Mouse (Mus musculus): ENCODE measurements around the gene Sacm1l.

The Sacm1l gene

GRCm38 (mm10) chr9:123529392-123530157 is at the start of gene Sacm1l:
Gene Sacm1l, plus strand, starts transcription at chr9:123529759.
- DNase-seq (ENCODE audit: low read depth) = peak; percentile 100

DNA sequence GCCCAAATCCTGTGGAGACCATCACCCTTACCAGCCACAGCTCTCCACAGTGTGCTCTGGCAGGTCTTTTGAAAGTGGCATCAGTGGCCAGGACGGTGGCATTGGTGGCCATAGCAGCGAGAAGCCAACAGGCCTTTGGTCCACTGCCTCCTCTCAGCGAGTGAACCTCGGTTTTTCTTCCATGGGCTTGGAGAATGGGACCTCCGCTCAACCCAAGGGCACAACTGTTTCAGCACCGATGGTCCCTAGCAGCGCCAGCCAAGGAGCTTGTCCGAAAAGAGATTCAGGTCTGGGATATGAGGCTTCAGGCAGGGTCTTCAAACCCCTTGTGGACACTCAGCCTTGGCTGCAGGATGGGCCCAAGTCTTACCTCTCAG is 49.7 kb upstream of the Sacm1l start:
- DNase-seq (ENCODE audit: low read depth) = no peak

GRCm38 (mm10) chr9:123480253-123480921 is 49.2 kb upstream of the Sacm1l start:
- peak; percentile 22 for DNase-seq (ENCODE audit: low read depth)

DNA sequence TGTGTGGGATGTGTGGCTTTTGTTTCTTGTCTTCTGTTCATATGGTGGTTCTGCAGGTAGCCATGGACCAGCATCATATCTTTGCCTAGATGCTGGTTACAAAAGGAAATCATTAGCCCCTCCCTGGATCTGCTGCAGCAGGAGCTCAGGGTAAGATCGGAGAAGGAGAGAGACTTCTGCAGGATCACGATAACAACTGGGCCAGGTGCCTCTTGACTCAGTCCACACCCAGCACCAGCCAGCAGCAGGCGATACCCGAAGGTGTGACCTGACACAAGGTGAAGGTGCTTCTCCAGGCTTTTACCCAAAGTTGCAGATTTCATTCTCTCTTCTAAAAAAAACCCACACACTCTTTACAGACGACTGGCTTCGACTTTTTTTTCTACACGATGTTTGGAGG is 48.4 kb upstream of the Sacm1l start:
- DNase-seq (ENCODE audit: low read depth) = no peak

DNA sequence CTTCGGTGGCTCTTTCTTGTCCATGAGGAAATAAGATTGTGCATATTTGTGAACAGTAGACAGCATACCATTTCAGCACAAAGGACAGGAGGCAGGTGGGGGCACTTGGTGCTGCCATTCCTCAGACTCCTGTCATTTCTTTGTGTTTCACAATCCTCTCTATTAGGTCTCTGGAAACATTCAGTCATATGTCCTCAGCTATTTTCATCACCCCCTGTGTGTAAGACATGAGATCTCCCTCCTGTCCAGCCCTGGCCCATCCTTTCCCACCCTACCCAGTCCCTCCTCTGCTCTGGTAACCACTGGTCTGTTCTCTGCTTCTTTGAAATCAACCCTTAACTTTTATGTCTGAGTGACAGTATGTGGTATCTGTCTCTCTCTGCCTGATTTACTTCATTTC is 46.0 kb upstream of the Sacm1l start:
- DNase-seq (ENCODE audit: low read depth) = no peak

- DNase-seq (ENCODE audit: low read depth) = no peak
Measured at GRCm38 (mm10) chr9:123484830-123485229, 44.7 kb upstream of the Sacm1l start.

GRCm38 (mm10) chr9:123485561-123485960 is 44.0 kb upstream of the Sacm1l start:
- no peak for DNase-seq (ENCODE audit: low read depth)

- DNase-seq (ENCODE audit: low read depth) = no peak
Measured at GRCm38 (mm10) chr9:123486635-123487034, 42.9 kb upstream of the Sacm1l start.

GRCm38 (mm10) chr9:123489073-123489472 is 40.5 kb upstream of the Sacm1l start:
- no peak for DNase-seq (ENCODE audit: low read depth)

- DNase-seq (ENCODE audit: low read depth) = no peak
Measured at GRCm38 (mm10) chr9:123489727-123490343, 39.7 kb upstream of the Sacm1l start.

DNA sequence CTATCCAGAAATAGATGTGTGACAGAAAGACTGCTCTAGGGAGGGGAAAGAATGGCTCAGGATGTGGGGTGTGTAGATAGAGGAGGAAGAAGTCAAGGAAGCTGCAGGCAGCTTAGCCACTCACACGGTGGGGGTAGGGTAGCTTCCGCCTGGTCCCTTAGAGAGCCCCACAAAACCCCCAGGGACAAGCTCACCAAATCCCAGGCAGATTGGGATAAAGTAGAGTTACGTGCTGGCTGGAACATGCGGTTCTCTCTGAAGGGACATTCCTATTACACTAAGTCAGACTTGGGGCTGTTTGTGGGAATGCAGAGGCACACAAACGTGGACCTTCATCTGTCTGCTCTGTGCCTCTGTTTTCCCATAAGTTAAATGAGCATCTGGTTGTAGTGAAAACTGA is 38.6 kb upstream of the Sacm1l start:
- DNase-seq (ENCODE audit: low read depth) = no peak

- DNase-seq (ENCODE audit: low read depth) = no peak
Measured at GRCm38 (mm10) chr9:123491917-123492585, 37.5 kb upstream of the Sacm1l start.

GRCm38 (mm10) chr9:123496665-123497064 is 32.9 kb upstream of the Sacm1l start:
- DNase-seq (ENCODE audit: low read depth) = no peak

DNA sequence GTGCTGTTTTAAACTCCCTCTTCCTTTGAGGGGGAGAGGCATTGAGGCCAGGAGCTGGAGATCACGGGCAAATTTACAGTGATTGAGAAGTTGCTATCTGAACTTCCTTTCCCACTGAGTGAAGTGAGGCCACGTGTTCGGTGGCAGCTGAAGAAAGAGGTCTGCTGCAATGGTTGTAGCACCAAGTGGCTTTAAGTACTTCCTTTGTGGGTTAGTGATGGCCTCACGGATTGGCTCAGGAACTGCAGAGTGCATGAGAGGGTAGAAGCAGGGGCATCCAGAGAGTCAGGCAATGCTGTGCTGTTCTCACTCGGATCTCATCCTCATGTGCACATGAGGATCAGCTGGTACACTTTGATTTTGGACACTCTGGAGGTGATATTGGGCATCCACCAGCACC is 31.7 kb upstream of the Sacm1l start:
- DNase-seq (ENCODE audit: low read depth) = peak; percentile 86

GRCm38 (mm10) chr9:123500480-123500879 is 29.1 kb upstream of the Sacm1l start:
- DNase-seq (ENCODE audit: low read depth) = no peak

DNA sequence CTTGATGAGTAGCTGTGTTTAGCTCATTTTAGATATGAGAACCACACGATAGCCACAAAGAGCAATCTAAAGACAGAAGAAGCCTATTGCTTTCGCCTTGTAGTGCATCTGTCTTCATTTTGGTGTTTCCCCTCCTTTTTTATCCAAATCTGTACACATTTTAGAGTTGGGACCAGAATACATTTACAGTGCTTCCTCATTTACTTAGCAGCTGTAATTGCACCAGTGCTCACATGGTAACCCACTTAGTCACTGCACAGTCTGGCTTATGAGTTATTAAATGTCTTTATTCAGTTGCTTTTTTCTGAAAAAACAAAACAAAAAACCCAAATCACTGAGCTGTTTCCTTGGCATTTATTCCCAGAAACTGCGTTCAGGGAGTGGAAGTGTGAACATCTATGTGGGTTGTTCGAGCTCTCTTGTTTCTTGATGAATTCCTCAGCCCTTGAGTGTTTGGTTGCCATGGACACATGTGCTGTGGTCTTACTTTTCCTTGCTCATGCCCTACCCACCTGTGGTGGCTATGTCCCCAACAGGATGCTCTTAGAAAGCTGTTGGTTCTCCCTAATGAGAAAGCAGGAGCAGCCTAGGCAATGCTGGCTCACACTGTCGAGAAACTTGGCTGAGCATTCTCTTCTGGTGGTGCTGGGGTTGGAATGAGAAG is 26.3 kb upstream of the Sacm1l start:
- no peak for DNase-seq (ENCODE audit: low read depth)

DNA sequence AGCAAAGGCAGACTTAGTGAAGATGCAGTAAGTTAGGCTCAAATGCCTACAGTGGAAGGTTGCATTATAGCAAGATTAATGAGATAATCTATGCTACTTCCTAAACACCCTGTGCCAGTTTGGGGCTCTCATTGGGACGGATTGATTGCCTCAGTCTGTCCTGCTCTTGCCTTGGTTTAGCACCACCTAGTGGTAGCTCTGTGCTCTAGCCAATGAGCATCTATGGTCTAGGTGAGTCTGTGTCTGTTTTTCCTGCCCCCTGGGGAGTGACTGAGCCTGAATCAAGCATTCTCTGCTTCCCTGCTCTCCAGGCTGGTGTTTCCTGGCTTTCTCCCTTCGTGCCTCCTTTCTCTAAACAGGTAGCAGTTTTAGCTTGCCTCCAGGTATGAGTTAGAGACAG is 25.2 kb upstream of the Sacm1l start:
- peak; percentile 77 for DNase-seq (ENCODE audit: low read depth)

DNA sequence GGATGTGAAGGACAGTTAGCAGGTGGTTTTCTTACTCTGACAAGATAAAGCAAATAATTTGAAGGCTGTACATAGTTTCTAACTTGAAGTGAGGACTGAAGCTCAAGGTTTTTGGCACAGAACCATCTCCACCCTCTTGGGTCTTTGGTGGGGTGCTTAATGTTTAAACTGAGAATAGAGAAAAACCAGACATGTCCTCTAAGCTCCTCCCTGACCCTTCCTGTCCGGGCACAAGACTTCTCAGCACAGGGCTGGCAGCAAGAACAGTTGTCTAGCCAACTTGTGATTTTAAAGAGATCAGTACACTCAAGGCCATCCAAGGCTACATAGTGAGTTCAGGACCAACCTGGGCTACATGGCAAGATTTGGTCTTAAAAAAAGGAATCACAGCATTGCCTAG is 24.0 kb upstream of the Sacm1l start:
- DNase-seq (ENCODE audit: low read depth) = no peak

GRCm38 (mm10) chr9:123506270-123507146 is 23.1 kb upstream of the Sacm1l start:
- no peak for DNase-seq (ENCODE audit: low read depth)

DNA sequence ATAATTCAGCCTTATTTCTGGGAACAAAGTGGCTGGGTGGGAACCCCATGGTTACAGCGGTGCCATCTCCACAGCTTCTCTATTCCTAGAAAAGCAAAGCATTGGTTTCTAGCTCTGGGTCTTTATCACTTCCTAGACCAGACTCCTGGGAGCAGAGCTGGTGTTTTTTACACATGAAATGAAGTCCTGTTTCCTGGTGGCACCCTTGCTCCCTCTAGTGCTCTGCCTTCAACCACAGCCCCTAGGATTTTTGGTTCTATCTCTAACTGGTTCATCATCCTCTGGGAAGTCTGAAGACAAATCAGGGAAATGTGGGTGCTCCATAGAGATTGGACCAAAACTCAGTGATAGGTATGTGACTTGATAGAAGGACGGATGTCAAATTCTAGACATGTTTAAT is 22.2 kb upstream of the Sacm1l start:
- DNase-seq (ENCODE audit: low read depth) = no peak

GRCm38 (mm10) chr9:123508986-123509385 is 20.6 kb upstream of the Sacm1l start:
- DNase-seq (ENCODE audit: low read depth) = no peak

Measured in 416B (cell line).